Mouse (Mus musculus) embryonic facial prominence, embryonic 13.5 days (tissue): Measurements from ENCODE around the gene Emp3. TPM values are rescaled to one million over a fixed set of nuclear protein-coding genes. Genes with fewer than 3 reads are reported as not detected.
"Not testable (repeated sequence)": the region's sequence is repeated elsewhere in the genome, so short reads cannot be mapped to it uniquely, and the experiment has no call there.

Source experiments
- ATAC-seq: fragments of 200-750 bp; cut with Nextera tagmentation; 2 replicates; pipeline ENCODE4 v1.8.0; 2017; ENCODE audit warnings: low read depth; ENCODE audit not compliant: insufficient number of reproducible peaks, insufficient read depth, low FRiP score, low TSS enrichment
- H3K27ac ChIP-seq: fragments of 300-500 bp; sonication (generic); 2 replicates; pipeline ENCODE4 v1.5.1; 2015; ENCODE audit warnings: moderate library complexity, mild to moderate bottlenecking, inconsistent platforms
- H3K27me3 ChIP-seq: fragments of 300-500 bp; sonication (generic); 2 replicates; pipeline ENCODE4 v1.6.1; 2015; ENCODE audit warnings: mild to moderate bottlenecking, inconsistent platforms
- H3K36me3 ChIP-seq: fragments of 300-500 bp; sonication (generic); 2 replicates; pipeline ENCODE4 v1.6.1; 2015; ENCODE audit warnings: mild to moderate bottlenecking, inconsistent platforms
- H3K4me1 ChIP-seq: fragments of 300-500 bp; sonication (generic); 2 replicates; pipeline ENCODE4 v1.6.1; 2015; ENCODE audit warnings: inconsistent platforms
- H3K4me2 ChIP-seq: fragments of 300-500 bp; sonication (generic); 2 replicates; pipeline ENCODE4 v1.6.1; 2015; ENCODE audit warnings: moderate library complexity, mild to moderate bottlenecking, inconsistent platforms
- H3K4me3 ChIP-seq: fragments of 300-500 bp; sonication (generic); 2 replicates; pipeline ENCODE4 v1.5.1; 2015; ENCODE audit warnings: mild to moderate bottlenecking, inconsistent platforms
- H3K9ac ChIP-seq: fragments of 300-500 bp; sonication (generic); 2 replicates; pipeline ENCODE4 v1.6.1; 2015; ENCODE audit warnings: mild to moderate bottlenecking, inconsistent platforms
- H3K9me3 ChIP-seq: fragments of 300-500 bp; sonication (generic); 2 replicates; pipeline ENCODE4 v1.6.1; 2016; ENCODE audit warnings: inconsistent platforms
- WGBS: fragments of 180-500 bp; shearing (Covaris S2); methylation state at CpG from one replicate; pipeline ENCODE4 v1.1.7; 2015; ENCODE audit warnings: mixed read lengths; 5-methylcytosine and 5-hydroxymethylcytosine counted together
- polyA plus RNA-seq: library from polyadenylated mRNA; unstranded; fragments of >200 nt; fragmentation: Nextera tagmentation; extraction: Ambion mirVana; gene quantifications from 2 replicates; pipeline ENCODE4 v1.2.1, GENCODE M21; 2015

Emp3 gene
- polyA plus RNA-seq, 1 experiment from 2014 or later = 199 TPM

GRCm38 (mm10) chr7:45909145-45909544 lies 12.1 kb downstream of the Emp3 start:
- H3K36me3 ChIP-seq = peaks cover 43% of the 10 kb centered on the region
- H3K4me2 ChIP-seq = no peak overlapping the region
- no peaks in the 10 kb centered on the region for H3K27me3 ChIP-seq
- no peak for ATAC-seq
- H3K4me1 ChIP-seq = no peaks in the 10 kb centered on the region
- H3K27ac ChIP-seq = no peak overlapping the region
- WGBS = 93% methylated on average over 16 of the region's 16 CpGs
- no peaks in the 10 kb centered on the region for H3K9me3 ChIP-seq
- no peak overlapping the region for H3K4me3 ChIP-seq
- no peak overlapping the region for H3K9ac ChIP-seq

GRCm38 (mm10) chr7:45908384-45908783 lies 12.8 kb downstream of the Emp3 start:
- no peaks in the 10 kb centered on the region for H3K27me3 ChIP-seq
- no peak for ATAC-seq
- no peak overlapping the region for H3K4me2 ChIP-seq
- H3K36me3 ChIP-seq = peaks cover 43% of the 10 kb centered on the region
- no peaks in the 10 kb centered on the region for H3K9me3 ChIP-seq
- no peak overlapping the region for H3K9ac ChIP-seq
- no peak overlapping the region for H3K27ac ChIP-seq
- no peak overlapping the region for H3K4me3 ChIP-seq
- no peaks in the 10 kb centered on the region for H3K4me1 ChIP-seq

- 91% methylated on average over 9 of the region's 9 CpGs for WGBS
- Histone ChIP-seq H3K4me3 (no peak overlapping the region), H3K9me3 (no peaks in the 10 kb centered on the region), H3K4me1 (no peaks in the 10 kb centered on the region), H3K9ac (no peak overlapping the region), H3K27me3 (no peaks in the 10 kb centered on the region), H3K4me2 (no peak overlapping the region), H3K36me3 (peaks cover 43% of the 10 kb centered on the region), H3K27ac (no peak overlapping the region)
- no peak for ATAC-seq
Observed at GRCm38 (mm10) chr7:45906622-45907021, 14.6 kb downstream of the Emp3 start.

GRCm38 (mm10) chr7:45902481-45903002 lies 18.7 kb downstream of the Emp3 start:
- no peaks in the 10 kb centered on the region for H3K27me3 ChIP-seq
- no peak overlapping the region for H3K27ac ChIP-seq
- H3K9me3 ChIP-seq = no peaks in the 10 kb centered on the region
- H3K36me3 ChIP-seq = peaks cover 8% of the 10 kb centered on the region
- ATAC-seq = no peak
- H3K4me2 ChIP-seq = no peak overlapping the region
- WGBS = 74% methylated on average over 12 of the region's 12 CpGs
- peaks cover 7% of the 10 kb centered on the region for H3K4me1 ChIP-seq
- H3K9ac ChIP-seq = no peak overlapping the region
- H3K4me3 ChIP-seq = no peak overlapping the region

GRCm38 (mm10) chr7:45901562-45901961 lies 19.6 kb downstream of the Emp3 start:
- H3K4me2 ChIP-seq = no peak overlapping the region
- H3K4me3 ChIP-seq = no peak overlapping the region
- H3K27ac ChIP-seq = no peak overlapping the region
- no peaks in the 10 kb centered on the region for H3K9me3 ChIP-seq
- no peak overlapping the region for H3K9ac ChIP-seq
- no peaks in the 10 kb centered on the region for H3K27me3 ChIP-seq
- peaks cover 13% of the 10 kb centered on the region for H3K4me1 ChIP-seq
- ATAC-seq = 0 out of 2 replicates have a peak, but pooled peaks have one; percentile 6
- no peaks in the 10 kb centered on the region for H3K36me3 ChIP-seq
- 54% methylated on average over 5 of the region's 5 CpGs for WGBS

- not testable (repeated sequence) for H3K27ac ChIP-seq, ATAC-seq, H3K36me3 ChIP-seq, H3K27me3 ChIP-seq, H3K9me3 ChIP-seq
- H3K4me3 ChIP-seq = peak overlapping the region; percentile 60; the same call in 1 of the 2 replicates
- 64% methylated on average over 4 of the region's 4 CpGs for WGBS
- peak overlapping the region; percentile 91 for H3K4me2 ChIP-seq
- peaks cover 13% of the 10 kb centered on the region for H3K4me1 ChIP-seq
- 0 out of 2 replicates have a peak overlapping the region, but pooled peaks have one; percentile 83 for H3K9ac ChIP-seq
Observed at GRCm38 (mm10) chr7:45898125-45898524, 23.1 kb downstream of the Emp3 start.

GRCm38 (mm10) chr7:45897258-45897757 lies 23.9 kb downstream of the Emp3 start:
- WGBS = 2% methylated on average over 19 of the region's 19 CpGs
- Histone ChIP-seq H3K27ac (peak overlapping the region; percentile 80), H3K9ac (peak overlapping the region; percentile 83), H3K9me3 (no peaks in the 10 kb centered on the region), H3K4me2 (peak overlapping the region; percentile 91), H3K4me3 (peak overlapping the region; percentile 60), H3K36me3 (no peaks in the 10 kb centered on the region), H3K4me1 (peaks cover 13% of the 10 kb centered on the region), H3K27me3 (no peaks in the 10 kb centered on the region)
- peak; percentile 29; the same call in 1 of the 2 replicates for ATAC-seq

GRCm38 (mm10) chr7:45896517-45897257 lies 24.5 kb downstream of the Emp3 start, which contains the start of the genes Syngr4 and Tmem143:
Syngr4 (minus strand) TSS chr7:45896714.
Tmem143 (plus strand) TSS chr7:45896941.
- Histone ChIP-seq H3K9ac (peak within 1 kb of the TSS; percentile 83), H3K9me3 (no peaks in the 10 kb centered on the region), H3K4me1 (peaks cover 13% of the 10 kb centered on the region), H3K4me3 (peak within 1 kb of the TSS; percentile 60), H3K36me3 (no peaks in the 10 kb centered on the region), H3K27me3 (no peaks in the 10 kb centered on the region), H3K4me2 (peak within 1 kb of the TSS; percentile 91), H3K27ac (peak within 1 kb of the TSS; percentile 80)
- ATAC-seq = peak; percentile 87
- 1% methylated on average over 40 of the region's 40 CpGs for WGBS

GRCm38 (mm10) chr7:45895931-45896516 lies 25.2 kb downstream of the Emp3 start:
- H3K4me1 ChIP-seq = peaks cover 13% of the 10 kb centered on the region
- no peaks in the 10 kb centered on the region for H3K9me3 ChIP-seq
- peak overlapping the region; percentile 60 for H3K4me3 ChIP-seq
- H3K36me3 ChIP-seq = no peaks in the 10 kb centered on the region
- no peaks in the 10 kb centered on the region for H3K27me3 ChIP-seq
- H3K27ac ChIP-seq = no peak overlapping the region
- peak overlapping the region; percentile 91 for H3K4me2 ChIP-seq
- ATAC-seq = no peak
- H3K9ac ChIP-seq = 0 out of 2 replicates have a peak overlapping the region, but pooled peaks have one; percentile 21
- 81% methylated on average over 6 of the region's 6 CpGs for WGBS

- ATAC-seq = no peak
- no peaks in the 10 kb centered on the region for H3K27me3 ChIP-seq
- no peak overlapping the region for H3K4me3 ChIP-seq
- no peak overlapping the region for H3K4me2 ChIP-seq
- no peak overlapping the region for H3K9ac ChIP-seq
- no peaks in the 10 kb centered on the region for H3K9me3 ChIP-seq
- H3K27ac ChIP-seq = no peak overlapping the region
- WGBS = 66% methylated on average over 2 of the region's 2 CpGs
- H3K36me3 ChIP-seq = no peaks in the 10 kb centered on the region
- H3K4me1 ChIP-seq = peaks cover 7% of the 10 kb centered on the region; the same call in 1 of the 2 replicates
Observed at GRCm38 (mm10) chr7:45892651-45893050, 28.6 kb downstream of the Emp3 start.

- H3K9me3 ChIP-seq = no peaks in the 10 kb centered on the region
- no peak overlapping the region for H3K4me2 ChIP-seq
- WGBS = 57% methylated on average over 3 of the region's 3 CpGs
- H3K27me3 ChIP-seq = no peaks in the 10 kb centered on the region
- no peak overlapping the region for H3K27ac ChIP-seq
- no peak for ATAC-seq
- H3K4me3 ChIP-seq = no peak overlapping the region
- no peaks in the 10 kb centered on the region for H3K4me1 ChIP-seq
- 0 out of 2 replicates have a peak overlapping the region, but pooled peaks have one; percentile 22 for H3K9ac ChIP-seq
- H3K36me3 ChIP-seq = peaks cover 35% of the 10 kb centered on the region
Observed at GRCm38 (mm10) chr7:45887246-45887645, 34.0 kb downstream of the Emp3 start.
